Mouse (Mus musculus) E14TG2a.4 (cell line): ENCODE results near the gene Cops4.

ENCODE experiments used
- CTCF ChIP-seq: conservative IDR thresholded peaks from 2 replicates; pipeline ENCODE4 v1.5.1; 2014; ENCODE audit warnings: low read length
- NANOG ChIP-seq: IDR thresholded peaks from 2 replicates; pipeline ENCODE4 v1.6.1; 2014; ENCODE audit warnings: borderline replicate concordance, low read length, mixed read lengths

- TF ChIP-seq CTCF (no peak), NANOG (no peak)
These were observed 69.0 kb downstream of the Cops4 start for GRCm38 (mm10) chr5:100587136-100587535.
